Mouse (Mus musculus): Measurements from ENCODE around the gene Cnot8. TPM values are rescaled to one million over a fixed set of nuclear protein-coding genes. Genes with fewer than 3 reads are reported as not detected.

The Cnot8 gene
- polyA plus RNA-seq, 1 experiment from 2014 or later: 67.0 TPM

DNA sequence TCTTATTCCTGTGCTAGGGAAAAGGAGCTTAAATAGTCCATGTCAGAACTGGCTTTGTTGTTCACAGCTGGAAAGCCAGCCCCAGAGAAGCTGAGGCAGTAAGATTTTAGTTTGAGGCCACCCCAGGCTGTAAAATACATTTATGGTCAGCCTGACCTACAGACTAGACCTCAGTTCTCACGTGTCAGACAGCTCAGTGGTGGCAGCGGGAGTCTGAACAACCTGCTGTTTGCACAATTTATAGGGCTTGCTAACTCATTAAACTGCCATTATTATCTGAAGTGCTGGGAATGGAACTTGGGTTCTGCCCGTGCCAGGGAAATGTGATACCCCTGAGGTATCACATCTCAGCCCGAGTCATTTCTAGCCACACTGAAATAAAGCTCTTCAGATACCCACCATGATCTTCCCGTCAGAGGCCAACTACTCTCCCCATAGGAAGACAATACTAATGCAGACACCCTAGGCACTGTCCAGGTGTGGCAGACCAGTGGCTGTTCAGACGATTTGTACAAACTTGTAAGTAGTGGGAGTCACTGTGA lies 25.4 kb downstream of the Cnot8 start:
- Histone ChIP-seq H3K27ac (ENCODE audit: low read depth, low read length) (no peak overlapping the region), H3K9me3 (replicated peaks; ENCODE audit: control insufficient read depth, low read length) (no peaks in the 10 kb centered on the region), H3K4me2 (no peak overlapping the region), H3K4me3 (ENCODE audit: low read depth, low read length) (no peak overlapping the region), H3K9ac (ENCODE audit: low read depth, low read length) (no peak overlapping the region), H3K36me3 (ENCODE audit: control insufficient read depth, insufficient read depth, low read length) (peaks cover 21% of the 10 kb centered on the region), H3K4me1 (ENCODE audit: control insufficient read depth, insufficient read depth, low read length) (0 out of 2 replicates have a peak, but pooled peaks cover 7% of the 10 kb centered on the region), H3K27me3 (ENCODE audit: control insufficient read depth, insufficient read depth, low read length) (no peaks in the 10 kb centered on the region)
- ATAC-seq (replicated peaks; ENCODE audit: insufficient number of reproducible peaks, low FRiP score, low TSS enrichment): no peak
- WGBS (ENCODE audit: insufficient replicate concordance): 84% methylated on average over 6 of the region's 6 CpGs

DNA sequence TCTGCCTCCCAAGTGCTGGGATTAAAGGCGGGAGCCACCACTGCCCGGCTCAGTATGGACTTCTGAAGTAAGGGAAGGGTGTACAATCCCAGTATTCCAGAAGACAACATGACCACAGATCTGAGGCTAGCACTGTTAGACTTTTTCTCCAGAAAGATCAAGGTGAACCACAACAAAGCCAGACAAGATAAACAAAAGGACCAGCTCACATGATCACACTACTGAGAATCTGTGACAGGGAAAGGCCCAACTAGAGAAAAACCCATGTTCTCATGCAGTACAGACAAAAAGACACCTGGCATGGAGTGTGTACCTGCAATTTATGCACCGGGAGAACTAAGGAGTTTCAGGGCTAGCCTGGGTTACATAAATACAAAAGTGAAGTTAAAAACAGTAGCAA lies 28.1 kb downstream of the Cnot8 start:
- H3K36me3 ChIP-seq (ENCODE audit: control insufficient read depth, insufficient read depth, low read length): peaks cover 37% of the 10 kb centered on the region
- no peaks in the 10 kb centered on the region for H3K4me1 ChIP-seq (ENCODE audit: control insufficient read depth, insufficient read depth, low read length)
- no peak overlapping the region for H3K4me3 ChIP-seq (ENCODE audit: low read depth, low read length)
- H3K27me3 ChIP-seq (ENCODE audit: control insufficient read depth, insufficient read depth, low read length): no peaks in the 10 kb centered on the region
- no peak for ATAC-seq (replicated peaks; ENCODE audit: insufficient number of reproducible peaks, low FRiP score, low TSS enrichment)
- no peaks in the 10 kb centered on the region for H3K9me3 ChIP-seq (replicated peaks; ENCODE audit: control insufficient read depth, low read length)
- no peak overlapping the region for H3K27ac ChIP-seq (ENCODE audit: low read depth, low read length)
- 86% methylated on average over 3 of the region's 3 CpGs for WGBS (ENCODE audit: insufficient replicate concordance)
- no peak overlapping the region for H3K4me2 ChIP-seq
- H3K9ac ChIP-seq (ENCODE audit: low read depth, low read length): no peak overlapping the region

DNA sequence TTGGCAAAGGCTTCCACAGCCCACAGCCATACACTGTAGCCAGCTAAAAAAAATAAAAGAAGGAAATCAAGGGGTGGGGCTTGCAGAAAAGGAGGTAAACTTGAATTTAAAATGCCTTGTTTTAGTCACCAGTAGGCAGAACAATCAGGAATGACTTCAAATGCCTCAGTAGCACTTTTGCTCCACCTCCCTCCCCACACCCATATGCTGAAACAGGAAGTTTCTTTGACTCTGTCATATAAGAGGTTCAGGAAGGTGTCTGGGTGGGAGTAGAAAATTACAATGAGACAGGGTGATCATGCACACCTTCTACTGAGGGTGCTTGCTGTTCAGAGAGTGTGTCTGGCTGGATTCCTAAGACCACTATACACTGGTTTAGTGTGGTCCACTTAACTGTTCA lies 30.9 kb downstream of the Cnot8 start:
- Histone ChIP-seq H3K9me3 (replicated peaks; ENCODE audit: control insufficient read depth, low read length) (no peaks in the 10 kb centered on the region), H3K27me3 (ENCODE audit: control insufficient read depth, insufficient read depth, low read length) (no peaks in the 10 kb centered on the region), H3K4me3 (ENCODE audit: low read depth, low read length) (no peak overlapping the region), H3K36me3 (ENCODE audit: control insufficient read depth, insufficient read depth, low read length) (peaks cover 35% of the 10 kb centered on the region), H3K27ac (ENCODE audit: low read depth, low read length) (no peak overlapping the region), H3K9ac (ENCODE audit: low read depth, low read length) (no peak overlapping the region), H3K4me1 (ENCODE audit: control insufficient read depth, insufficient read depth, low read length) (no peaks in the 10 kb centered on the region), H3K4me2 (no peak overlapping the region)
- ATAC-seq (replicated peaks; ENCODE audit: insufficient number of reproducible peaks, low FRiP score, low TSS enrichment): no peak

DNA sequence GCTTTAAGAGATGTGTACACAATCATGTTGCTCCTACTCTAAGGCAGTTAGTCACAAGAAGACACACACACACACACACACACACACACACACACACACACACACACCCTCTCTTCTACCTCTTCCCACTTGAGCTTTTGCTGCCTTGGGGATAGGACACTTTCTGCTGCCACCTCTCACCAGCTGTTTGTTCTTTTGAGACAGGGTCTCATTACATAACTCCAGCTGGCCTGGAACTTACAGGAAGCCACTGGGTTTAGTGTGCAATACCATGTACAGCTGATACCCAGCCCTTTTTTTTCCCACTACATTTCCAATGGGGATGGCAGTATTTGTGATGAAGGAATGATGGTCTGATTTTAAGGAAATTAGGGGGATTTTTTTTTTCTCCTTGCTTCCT lies 31.3 kb downstream of the Cnot8 start:
- no peak overlapping the region for H3K4me2 ChIP-seq
- H3K9me3 ChIP-seq (replicated peaks; ENCODE audit: control insufficient read depth, low read length): no peaks in the 10 kb centered on the region
- no peak overlapping the region for H3K27ac ChIP-seq (ENCODE audit: low read depth, low read length)
- no peak for ATAC-seq (replicated peaks; ENCODE audit: insufficient number of reproducible peaks, low FRiP score, low TSS enrichment)
- H3K9ac ChIP-seq (ENCODE audit: low read depth, low read length): no peak overlapping the region
- no peaks in the 10 kb centered on the region for H3K27me3 ChIP-seq (ENCODE audit: control insufficient read depth, insufficient read depth, low read length)
- no peaks in the 10 kb centered on the region; the same call in 1 of the 2 replicates for H3K4me1 ChIP-seq (ENCODE audit: control insufficient read depth, insufficient read depth, low read length)
- no peak overlapping the region for H3K4me3 ChIP-seq (ENCODE audit: low read depth, low read length)
- peaks cover 35% of the 10 kb centered on the region for H3K36me3 ChIP-seq (ENCODE audit: control insufficient read depth, insufficient read depth, low read length)

DNA sequence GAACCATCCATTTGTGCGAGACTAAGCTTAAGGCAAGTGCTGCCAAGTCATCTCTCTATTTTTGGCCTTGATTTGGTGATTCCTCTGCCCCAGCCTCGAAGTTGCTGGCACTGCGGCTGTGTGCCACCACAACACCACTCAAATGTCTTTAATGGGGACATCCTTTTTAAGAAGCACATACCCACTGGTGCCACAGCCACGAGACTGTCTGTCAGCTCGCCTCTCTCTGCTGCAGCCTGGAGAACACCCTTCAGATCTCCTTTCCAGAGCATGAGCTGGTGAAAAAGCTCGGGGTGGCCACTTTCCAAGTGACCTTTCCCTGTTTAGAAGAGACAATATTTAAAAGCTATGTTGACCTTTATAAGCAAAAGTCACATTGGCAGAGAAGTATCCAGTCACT lies 32.7 kb downstream of the Cnot8 start:
- Histone ChIP-seq H3K4me2 (no peak overlapping the region), H3K4me3 (ENCODE audit: low read depth, low read length) (no peak overlapping the region), H3K9ac (ENCODE audit: low read depth, low read length) (no peak overlapping the region), H3K36me3 (ENCODE audit: control insufficient read depth, insufficient read depth, low read length) (peaks cover 44% of the 10 kb centered on the region), H3K27me3 (ENCODE audit: control insufficient read depth, insufficient read depth, low read length) (no peaks in the 10 kb centered on the region), H3K9me3 (replicated peaks; ENCODE audit: control insufficient read depth, low read length) (no peaks in the 10 kb centered on the region), H3K4me1 (ENCODE audit: control insufficient read depth, insufficient read depth, low read length) (no peaks in the 10 kb centered on the region; the same call in 1 of the 2 replicates), H3K27ac (ENCODE audit: low read depth, low read length) (no peak overlapping the region)
- no peak for ATAC-seq (replicated peaks; ENCODE audit: insufficient number of reproducible peaks, low FRiP score, low TSS enrichment)
- 91% methylated on average over 6 of the region's 6 CpGs for WGBS (ENCODE audit: insufficient replicate concordance)

DNA sequence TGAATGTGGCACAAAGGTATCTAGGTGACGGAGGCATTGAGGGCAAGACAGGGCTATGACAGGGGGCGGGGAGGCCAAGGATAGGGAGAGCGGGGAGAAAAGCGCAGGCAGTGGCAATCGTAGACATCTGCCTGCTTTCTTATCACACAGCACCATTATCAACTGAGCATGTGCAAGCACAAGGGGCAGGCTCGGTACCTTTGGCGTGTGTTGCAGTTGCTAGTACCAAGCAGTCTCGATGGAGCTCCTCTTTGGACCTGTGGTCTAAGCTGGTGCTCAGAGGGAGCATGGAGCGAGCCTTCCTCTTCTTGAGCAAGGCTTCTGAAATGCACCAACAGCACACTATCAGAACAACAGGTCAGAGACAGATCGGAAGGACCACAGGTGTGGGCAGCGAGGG lies 34.9 kb downstream of the Cnot8 start:
- peaks cover 46% of the 10 kb centered on the region for H3K36me3 ChIP-seq (ENCODE audit: control insufficient read depth, insufficient read depth, low read length)
- WGBS (ENCODE audit: insufficient replicate concordance): 86% methylated on average over 11 of the region's 11 CpGs
- no peak overlapping the region for H3K4me3 ChIP-seq (ENCODE audit: low read depth, low read length)
- no peaks in the 10 kb centered on the region; the same call in 1 of the 2 replicates for H3K4me1 ChIP-seq (ENCODE audit: control insufficient read depth, insufficient read depth, low read length)
- no peaks in the 10 kb centered on the region for H3K9me3 ChIP-seq (replicated peaks; ENCODE audit: control insufficient read depth, low read length)
- no peaks in the 10 kb centered on the region for H3K27me3 ChIP-seq (ENCODE audit: control insufficient read depth, insufficient read depth, low read length)
- H3K4me2 ChIP-seq: no peak overlapping the region
- no peak overlapping the region for H3K27ac ChIP-seq (ENCODE audit: low read depth, low read length)
- no peak overlapping the region for H3K9ac ChIP-seq (ENCODE audit: low read depth, low read length)
- no peak for ATAC-seq (replicated peaks; ENCODE audit: insufficient number of reproducible peaks, low FRiP score, low TSS enrichment)

DNA sequence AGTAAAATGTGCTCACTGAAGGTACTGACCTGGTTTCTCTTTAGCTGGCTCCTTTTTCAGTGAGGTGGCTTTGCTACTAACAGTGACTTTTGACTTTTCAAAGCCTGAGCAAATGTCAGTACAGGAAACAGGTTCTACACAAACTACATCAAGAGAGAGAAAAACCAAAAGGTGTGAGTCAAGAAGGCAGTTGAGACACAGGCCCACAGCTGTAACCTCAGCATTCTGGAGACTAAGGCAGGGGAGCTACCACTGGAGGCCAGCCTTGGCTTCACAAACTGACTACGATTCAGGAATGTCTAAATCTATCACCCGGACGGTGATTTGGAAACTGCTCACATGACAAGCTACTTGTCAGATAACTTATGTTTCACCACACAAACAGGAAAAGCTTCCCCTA lies 35.5 kb downstream of the Cnot8 start:
- H3K4me1 ChIP-seq (ENCODE audit: control insufficient read depth, insufficient read depth, low read length): no peaks in the 10 kb centered on the region; the same call in 1 of the 2 replicates
- ATAC-seq (replicated peaks; ENCODE audit: insufficient number of reproducible peaks, low FRiP score, low TSS enrichment): no peak
- no peak overlapping the region for H3K27ac ChIP-seq (ENCODE audit: low read depth, low read length)
- H3K9ac ChIP-seq (ENCODE audit: low read depth, low read length): no peak overlapping the region
- 74% methylated on average over 3 of the region's 3 CpGs for WGBS (ENCODE audit: insufficient replicate concordance)
- peaks cover 45% of the 10 kb centered on the region for H3K36me3 ChIP-seq (ENCODE audit: control insufficient read depth, insufficient read depth, low read length)
- H3K27me3 ChIP-seq (ENCODE audit: control insufficient read depth, insufficient read depth, low read length): no peaks in the 10 kb centered on the region
- H3K9me3 ChIP-seq (replicated peaks; ENCODE audit: control insufficient read depth, low read length): no peaks in the 10 kb centered on the region
- H3K4me2 ChIP-seq: no peak overlapping the region
- no peak overlapping the region for H3K4me3 ChIP-seq (ENCODE audit: low read depth, low read length)

DNA sequence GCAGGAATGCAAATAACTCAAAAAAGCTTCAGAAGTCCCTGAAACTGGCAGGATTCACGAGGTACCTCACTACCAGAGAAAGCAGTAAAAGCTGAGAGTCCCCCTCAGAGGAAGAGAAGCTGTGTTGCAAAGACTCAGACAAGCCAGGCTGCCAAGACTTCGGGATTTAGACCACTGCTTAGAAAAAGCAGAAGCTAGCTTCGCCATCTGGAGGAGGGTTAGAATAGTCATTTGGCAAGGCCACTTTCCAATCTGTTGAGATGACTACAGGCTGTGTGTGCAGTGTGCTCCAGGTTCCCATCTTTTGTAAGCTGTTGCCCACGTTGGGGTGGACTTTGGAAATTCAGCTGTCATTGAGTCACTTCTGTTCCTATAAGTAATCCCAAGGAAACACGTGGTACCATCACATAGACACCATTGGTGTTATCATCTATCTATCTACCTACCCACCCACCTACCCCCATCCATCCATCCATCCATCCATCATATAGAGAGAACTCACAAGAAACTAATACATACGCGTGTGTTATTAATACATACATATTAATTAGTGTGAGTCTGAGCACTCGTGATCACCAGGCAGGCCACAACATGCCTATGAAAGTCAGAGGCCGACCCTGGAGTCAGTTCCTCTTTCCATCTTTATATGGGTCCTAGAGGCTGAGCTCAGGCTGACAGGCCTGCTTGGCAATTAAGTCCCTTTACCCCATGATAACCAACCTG lies 39.9 kb downstream of the Cnot8 start:
- no peak overlapping the region for H3K4me3 ChIP-seq (ENCODE audit: low read depth, low read length)
- H3K9me3 ChIP-seq (replicated peaks; ENCODE audit: control insufficient read depth, low read length): no peaks in the 10 kb centered on the region
- H3K27me3 ChIP-seq (ENCODE audit: control insufficient read depth, insufficient read depth, low read length): no peaks in the 10 kb centered on the region
- 88% methylated on average over 9 of the region's 9 CpGs for WGBS (ENCODE audit: insufficient replicate concordance)
- H3K27ac ChIP-seq (ENCODE audit: low read depth, low read length): no peak overlapping the region
- no peak for ATAC-seq (replicated peaks; ENCODE audit: insufficient number of reproducible peaks, low FRiP score, low TSS enrichment)
- no peak overlapping the region for H3K4me2 ChIP-seq
- no peak overlapping the region for H3K9ac ChIP-seq (ENCODE audit: low read depth, low read length)
- H3K4me1 ChIP-seq (ENCODE audit: control insufficient read depth, insufficient read depth, low read length): no peaks in the 10 kb centered on the region; the same call in 1 of the 2 replicates
- H3K36me3 ChIP-seq (ENCODE audit: control insufficient read depth, insufficient read depth, low read length): peaks cover 59% of the 10 kb centered on the region

DNA sequence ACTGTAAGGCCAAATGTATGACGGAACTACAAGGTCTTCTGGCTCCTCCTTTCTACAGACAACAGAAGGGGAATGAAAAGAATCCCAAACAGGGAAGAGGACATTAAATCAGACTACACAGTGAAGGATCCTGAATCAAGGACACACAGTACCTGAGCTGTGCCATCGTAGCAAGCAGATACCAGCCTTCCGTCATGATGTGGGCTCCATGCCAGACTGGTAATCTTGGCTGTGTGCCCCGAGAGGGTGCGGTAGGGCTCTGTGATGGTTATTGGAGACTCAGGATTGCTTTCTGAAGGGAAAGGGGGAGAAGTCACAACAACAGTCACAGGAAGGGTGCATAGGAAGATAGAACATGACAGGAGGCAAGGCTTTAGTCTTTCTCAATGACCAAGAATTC lies 42.3 kb downstream of the Cnot8 start:
- Histone ChIP-seq H3K4me3 (ENCODE audit: low read depth, low read length) (no peak overlapping the region), H3K27ac (ENCODE audit: low read depth, low read length) (no peak overlapping the region; the same call in 1 of the 2 replicates), H3K4me1 (ENCODE audit: control insufficient read depth, insufficient read depth, low read length) (no peaks in the 10 kb centered on the region), H3K4me2 (no peak overlapping the region), H3K9ac (ENCODE audit: low read depth, low read length) (no peak overlapping the region), H3K9me3 (replicated peaks; ENCODE audit: control insufficient read depth, low read length) (no peaks in the 10 kb centered on the region), H3K27me3 (ENCODE audit: control insufficient read depth, insufficient read depth, low read length) (no peaks in the 10 kb centered on the region), H3K36me3 (ENCODE audit: control insufficient read depth, insufficient read depth, low read length) (peaks cover 51% of the 10 kb centered on the region)
- no peak for ATAC-seq (replicated peaks; ENCODE audit: insufficient number of reproducible peaks, low FRiP score, low TSS enrichment)
- 90% methylated on average over 5 of the region's 5 CpGs for WGBS (ENCODE audit: insufficient replicate concordance)
